Mouse (Mus musculus): ENCODE results near the gene Tmem59l.

DNA sequence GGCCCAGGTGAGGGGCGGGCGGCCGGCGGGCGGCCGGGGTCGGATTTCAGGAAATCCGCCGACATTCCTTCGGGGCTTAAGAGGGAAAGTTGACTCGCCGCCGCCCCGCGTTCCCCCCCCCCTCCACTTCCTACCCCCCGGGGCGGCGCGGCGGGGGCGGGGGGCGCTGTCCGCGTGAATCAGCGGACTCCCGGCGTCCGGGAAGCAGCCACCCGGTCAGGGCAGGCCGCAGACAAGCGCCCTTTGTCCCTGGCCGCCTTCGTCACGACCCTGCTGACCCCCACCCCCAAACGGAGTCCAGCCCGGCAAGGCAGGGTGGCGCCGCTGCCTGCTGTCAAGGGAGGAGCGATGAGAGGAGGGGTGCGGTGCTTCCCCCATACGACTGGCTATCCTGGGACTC is 2.4 kb upstream of the Tmem59l start:
- no peak for TF ChIP-seq CTCF (conservative IDR thresholded peaks at IDR 0.05; ENCODE audit: insufficient read depth, insufficient read length, low read depth, low read length)
- no peak for TF ChIP-seq POLR2A (IDR thresholded peaks at IDR 0.05; ENCODE audit: low read depth, low read length)

All from kidney, adult 2 months (tissue).